Mouse (Mus musculus) forebrain, embryonic 13.5 days (tissue): ENCODE results near the gene Slc22a5. TPM values are rescaled to one million over a fixed set of nuclear protein-coding genes. Genes with fewer than 3 reads are reported as not detected.

Experiments
- ATAC-seq: fragments of 200-750 bp; cut with Nextera tagmentation; 2 replicates; pipeline ENCODE4 v1.8.0; 2017
- H3K27ac ChIP-seq: fragments of 300-500 bp; sonication (generic); 2 replicates; pipeline ENCODE4 v1.5.1; 2015; ENCODE audit warnings: inconsistent platforms, mild to moderate bottlenecking, moderate library complexity
- H3K27me3 ChIP-seq: fragments of 300-500 bp; sonication (generic); 2 replicates; pipeline ENCODE4 v1.6.1; 2015; ENCODE audit warnings: mild to moderate bottlenecking, inconsistent platforms
- H3K36me3 ChIP-seq: fragments of 300-500 bp; sonication (generic); 2 replicates; pipeline ENCODE4 v1.6.1; 2015; ENCODE audit warnings: mild to moderate bottlenecking, inconsistent platforms; ENCODE audit not compliant: poor library complexity, severe bottlenecking
- H3K4me1 ChIP-seq: fragments of 300-500 bp; sonication (generic); 2 replicates; pipeline ENCODE4 v1.6.1; 2015; ENCODE audit warnings: inconsistent platforms
- H3K4me2 ChIP-seq: fragments of 300-500 bp; sonication (generic); 2 replicates; pipeline ENCODE4 v1.6.1; 2015; ENCODE audit warnings: inconsistent platforms, mild to moderate bottlenecking, moderate library complexity
- H3K4me3 ChIP-seq: fragments of 300-500 bp; sonication (generic); 2 replicates; pipeline ENCODE4 v1.5.1; 2015; ENCODE audit warnings: mild to moderate bottlenecking, inconsistent platforms
- H3K9ac ChIP-seq: fragments of 300-500 bp; sonication (generic); 2 replicates; pipeline ENCODE4 v1.6.1; 2015; ENCODE audit warnings: mild to moderate bottlenecking, inconsistent platforms
- H3K9me3 ChIP-seq: fragments of 300-500 bp; sonication (generic); replicated peaks from 2 replicates; pipeline ENCODE4 v1.6.1; 2016; ENCODE audit warnings: inconsistent platforms
- WGBS: fragments of 180-500 bp; shearing (Covaris S2); methylation state at CpG from one replicate; pipeline ENCODE4 v1.1.7; 2015; 5-methylcytosine and 5-hydroxymethylcytosine counted together
- polyA plus RNA-seq: library from polyadenylated mRNA; unstranded; fragments of >200 nt; fragmentation: Nextera tagmentation; extraction: Ambion mirVana; gene quantifications from 2 replicates; pipeline ENCODE4 v1.2.1, GENCODE M21; 2015

Slc22a5 gene
- polyA plus RNA-seq, 1 experiment from 2014 or later, result 6.9 TPM

DNA sequence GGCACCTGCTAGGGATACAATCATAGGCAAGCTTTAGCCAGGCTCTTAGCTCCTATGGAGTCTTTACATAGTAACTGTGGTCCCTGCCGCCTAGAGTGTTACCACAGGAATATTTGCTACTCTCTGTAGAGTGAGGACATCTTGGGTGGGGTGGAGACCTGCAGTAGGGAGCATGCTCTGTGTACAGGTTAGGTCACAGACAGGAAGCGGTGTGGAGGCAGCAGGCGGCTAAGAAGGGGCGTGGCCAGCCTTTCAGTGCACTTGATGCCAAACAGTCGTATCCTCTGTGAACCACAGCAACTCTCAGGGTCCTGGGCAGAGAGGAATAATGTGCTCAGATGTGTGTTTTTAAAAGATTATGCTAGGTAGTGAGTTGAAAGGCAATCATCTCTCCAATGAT, 39.7 kb downstream of the Slc22a5 start:
- Histone ChIP-seq H3K4me2 (no peak overlapping the region), H3K4me1 (no peaks in the 10 kb centered on the region), H3K27ac (no peak overlapping the region), H3K27me3 (no peaks in the 10 kb centered on the region), H3K9me3 (no peaks in the 10 kb centered on the region), H3K36me3 (no peaks in the 10 kb centered on the region), H3K9ac (no peak overlapping the region), H3K4me3 (no peak overlapping the region)
- no peak for ATAC-seq
- WGBS, result 35% methylated on average over 5 of the region's 5 CpGs

DNA sequence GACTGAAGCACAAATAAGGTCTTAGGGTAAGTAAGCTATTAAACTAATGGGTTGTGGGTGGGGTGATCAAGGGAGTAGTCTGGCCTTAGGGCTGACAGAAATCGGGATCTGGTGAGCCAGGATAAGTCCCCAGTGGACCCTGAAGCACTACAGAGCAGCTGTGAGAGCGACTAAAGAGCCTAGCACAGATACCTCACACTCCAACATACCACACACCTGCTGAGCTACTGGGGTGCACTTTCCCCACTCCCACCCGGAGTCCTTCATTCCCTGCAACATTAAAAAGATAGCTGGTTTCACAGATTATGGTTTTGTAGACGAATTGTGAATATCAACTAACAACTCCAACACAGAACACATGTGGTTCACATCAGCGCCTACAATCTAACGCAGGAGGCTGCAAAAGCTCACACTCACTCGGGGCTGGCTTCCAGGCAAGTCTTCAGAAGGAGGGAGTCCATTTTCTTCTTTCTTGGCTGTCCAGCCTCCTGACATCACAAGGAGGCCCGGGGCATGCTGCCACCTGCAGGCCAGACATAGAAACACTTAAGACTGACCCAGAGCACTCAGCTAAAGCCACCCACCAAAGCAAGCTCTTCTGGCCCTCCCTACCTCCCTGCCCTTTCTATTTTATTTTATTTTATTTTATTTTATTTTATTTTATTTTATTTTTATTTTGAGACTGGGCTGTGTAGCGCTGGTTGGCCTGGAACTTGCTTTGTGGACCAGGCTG, 41.7 kb downstream of the Slc22a5 start:
- Histone ChIP-seq H3K27me3 (no peaks in the 10 kb centered on the region), H3K4me3 (no peak overlapping the region), H3K27ac (no peak overlapping the region), H3K4me2 (no peak overlapping the region), H3K9me3 (no peaks in the 10 kb centered on the region), H3K4me1 (no peaks in the 10 kb centered on the region), H3K9ac (no peak overlapping the region), H3K36me3 (no peaks in the 10 kb centered on the region)
- WGBS, result 35% methylated on average over 9 of the region's 9 CpGs
- ATAC-seq, result peak; percentile 63; the same call in 1 of the 2 replicates

GRCm38 (mm10) chr11:53845680-53846079, 45.8 kb downstream of the Slc22a5 start:
- H3K9ac ChIP-seq, result no peak overlapping the region
- whole genome bisulfite sequencing, result 86% methylated on average over 6 of the region's 6 CpGs
- no peaks in the 10 kb centered on the region for H3K36me3 ChIP-seq
- no peak overlapping the region for H3K27ac ChIP-seq
- no peak overlapping the region for H3K4me2 ChIP-seq
- no peak for ATAC-seq
- H3K9me3 ChIP-seq, result no peaks in the 10 kb centered on the region
- H3K27me3 ChIP-seq, result 0 out of 2 replicates have a peak, but pooled peaks cover 3% of the 10 kb centered on the region
- no peak overlapping the region for H3K4me3 ChIP-seq
- H3K4me1 ChIP-seq, result no peaks in the 10 kb centered on the region

- Histone ChIP-seq H3K4me1 (no peaks in the 10 kb centered on the region), H3K27me3 (0 out of 2 replicates have a peak, but pooled peaks cover 3% of the 10 kb centered on the region), H3K4me3 (no peak overlapping the region), H3K27ac (no peak overlapping the region), H3K9me3 (no peaks in the 10 kb centered on the region), H3K4me2 (no peak overlapping the region), H3K9ac (no peak overlapping the region), H3K36me3 (no peaks in the 10 kb centered on the region)
- 77% methylated on average over 10 of the region's 10 CpGs for WGBS
- no peak for ATAC-seq
These were observed 48.4 kb downstream of the Slc22a5 start for GRCm38 (mm10) chr11:53843106-53843505.

DNA sequence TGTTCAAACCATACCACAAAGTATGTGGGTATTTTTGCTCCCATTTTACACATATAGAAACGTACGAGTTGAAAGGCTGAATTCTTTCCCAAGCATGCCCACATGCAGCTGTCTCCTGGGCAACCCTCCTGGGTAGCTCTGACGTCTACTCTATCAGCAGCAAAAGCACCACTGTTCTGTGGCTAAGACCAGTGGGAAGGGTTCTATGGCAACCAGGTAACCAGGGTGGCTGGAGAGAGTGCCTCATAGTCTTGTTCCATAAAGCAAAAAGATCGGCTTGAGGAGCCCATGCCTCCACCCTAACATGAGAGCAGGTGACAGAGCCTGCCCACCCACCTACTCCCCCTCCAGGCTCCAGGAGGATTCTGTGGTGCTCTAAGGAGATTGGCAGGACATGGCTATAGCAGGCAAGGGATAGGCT, 49.3 kb downstream of the Slc22a5 start:
- H3K4me3 ChIP-seq, result no peak overlapping the region
- ATAC-seq, result no peak
- H3K9ac ChIP-seq, result no peak overlapping the region
- no peak overlapping the region for H3K4me2 ChIP-seq
- WGBS, result 60% methylated on average over 4 of the region's 4 CpGs
- no peak overlapping the region for H3K27ac ChIP-seq
- H3K36me3 ChIP-seq, result no peaks in the 10 kb centered on the region
- H3K4me1 ChIP-seq, result no peaks in the 10 kb centered on the region
- 0 out of 2 replicates have a peak, but pooled peaks cover 3% of the 10 kb centered on the region for H3K27me3 ChIP-seq
- H3K9me3 ChIP-seq, result no peaks in the 10 kb centered on the region

DNA sequence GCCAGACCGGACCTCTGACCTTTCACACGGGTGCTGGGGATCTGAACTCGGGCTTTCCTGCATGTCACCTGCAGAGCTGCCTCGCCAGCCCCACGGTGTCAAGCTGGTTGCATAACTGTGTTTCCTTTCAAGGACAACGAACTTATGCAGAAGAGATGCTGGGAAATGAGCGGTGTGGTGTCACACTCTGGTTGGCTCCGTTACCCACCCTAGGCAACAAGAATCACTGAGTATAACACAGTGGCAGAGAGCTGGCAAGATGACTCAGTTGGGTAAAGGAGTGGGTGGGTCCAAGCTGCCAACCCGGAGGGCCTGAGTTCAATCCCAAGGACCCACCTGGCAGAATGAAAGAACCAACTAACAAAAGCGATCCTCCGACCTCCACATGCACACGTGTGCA, 49.9 kb downstream of the Slc22a5 start:
- Histone ChIP-seq H3K27ac (no peak overlapping the region), H3K27me3 (0 out of 2 replicates have a peak, but pooled peaks cover 3% of the 10 kb centered on the region), H3K4me1 (no peaks in the 10 kb centered on the region), H3K9ac (no peak overlapping the region), H3K4me3 (no peak overlapping the region), H3K36me3 (no peaks in the 10 kb centered on the region), H3K4me2 (no peak overlapping the region), H3K9me3 (no peaks in the 10 kb centered on the region)
- 86% methylated on average over 12 of the region's 12 CpGs for WGBS
- ATAC-seq, result no peak

GRCm38 (mm10) chr11:53839663-53840642, 51.5 kb downstream of the Slc22a5 start:
- no peaks in the 10 kb centered on the region for H3K9me3 ChIP-seq
- no peaks in the 10 kb centered on the region for H3K36me3 ChIP-seq
- H3K4me2 ChIP-seq, result no peak overlapping the region
- no peaks in the 10 kb centered on the region for H3K4me1 ChIP-seq
- no peak overlapping the region for H3K9ac ChIP-seq
- WGBS, result 68% methylated on average over 8 of the region's 8 CpGs
- ATAC-seq, result no peak
- H3K27me3 ChIP-seq, result 0 out of 2 replicates have a peak, but pooled peaks cover 3% of the 10 kb centered on the region
- H3K27ac ChIP-seq, result no peak overlapping the region
- H3K4me3 ChIP-seq, result no peak overlapping the region

GRCm38 (mm10) chr11:53839147-53839546, 52.3 kb downstream of the Slc22a5 start:
- no peak for ATAC-seq
- Histone ChIP-seq H3K36me3 (no peaks in the 10 kb centered on the region), H3K9me3 (no peaks in the 10 kb centered on the region), H3K27ac (no peak overlapping the region), H3K4me1 (no peaks in the 10 kb centered on the region), H3K27me3 (0 out of 2 replicates have a peak, but pooled peaks cover 3% of the 10 kb centered on the region), H3K9ac (no peak overlapping the region), H3K4me2 (no peak overlapping the region), H3K4me3 (no peak overlapping the region)
- 82% methylated on average over 6 of the region's 6 CpGs for WGBS

- WGBS, result 91% methylated on average over 5 of the region's 5 CpGs
- H3K4me2 ChIP-seq, result no peak overlapping the region
These were observed 53.7 kb downstream of the Slc22a5 start for GRCm38 (mm10) chr11:53837731-53838130.

DNA sequence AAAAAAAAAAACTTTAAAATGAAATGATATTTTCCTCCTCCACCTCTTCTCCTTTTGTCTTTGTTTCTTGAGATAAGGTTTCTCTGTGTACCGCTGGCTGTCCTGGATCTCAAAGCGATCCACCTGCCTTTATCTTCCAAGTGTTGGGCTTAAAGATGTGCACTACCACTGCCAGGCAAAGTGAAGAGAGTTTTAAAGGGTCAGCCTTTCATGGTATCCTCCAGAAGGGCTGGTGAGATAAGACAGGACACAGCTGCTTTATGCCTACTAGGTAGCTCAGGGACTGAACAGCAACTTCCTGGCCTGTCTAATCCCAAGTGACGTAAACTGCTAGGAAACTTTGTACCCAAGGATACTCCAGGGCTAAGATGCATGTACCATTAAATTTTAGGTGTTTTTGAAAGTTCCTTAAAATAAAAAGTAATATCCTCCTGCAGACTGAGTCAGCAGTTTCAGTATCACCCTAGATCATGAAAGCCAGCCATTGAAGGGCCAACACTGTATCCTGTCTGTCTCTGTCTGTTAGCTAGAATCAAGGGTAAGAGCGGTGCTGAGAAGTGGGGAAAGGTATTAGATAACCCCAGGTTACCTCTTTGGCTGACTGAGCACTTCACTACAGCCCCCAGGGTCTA, 56.0 kb downstream of the Slc22a5 start:
- 94% methylated on average over 4 of the region's 4 CpGs for WGBS
- Histone ChIP-seq H3K9me3 (no peaks in the 10 kb centered on the region), H3K27ac (no peak overlapping the region), H3K4me2 (no peak overlapping the region), H3K9ac (no peak overlapping the region), H3K4me3 (no peak overlapping the region), H3K36me3 (no peaks in the 10 kb centered on the region), H3K27me3 (no peaks in the 10 kb centered on the region), H3K4me1 (no peaks in the 10 kb centered on the region)
- ATAC-seq, result no peak

More at GRCm38 (mm10) chr11:53837731-53838130, 53.7 kb downstream of the Slc22a5 start:
- no peak for ATAC-seq
- H3K27ac ChIP-seq, result no peak overlapping the region
- no peaks in the 10 kb centered on the region for H3K4me1 ChIP-seq
- no peak overlapping the region for H3K9ac ChIP-seq
- H3K27me3 ChIP-seq, result 0 out of 2 replicates have a peak, but pooled peaks cover 3% of the 10 kb centered on the region
- no peaks in the 10 kb centered on the region for H3K9me3 ChIP-seq
- no peaks in the 10 kb centered on the region for H3K36me3 ChIP-seq
- H3K4me3 ChIP-seq, result no peak overlapping the region

- no peak for ATAC-seq
- Histone ChIP-seq H3K4me3 (no peak overlapping the region), H3K4me1 (no peaks in the 10 kb centered on the region), H3K27me3 (no peaks in the 10 kb centered on the region), H3K27ac (no peak overlapping the region), H3K9me3 (no peaks in the 10 kb centered on the region; the same call in 1 of the 2 replicates), H3K36me3 (no peaks in the 10 kb centered on the region), H3K9ac (no peak overlapping the region), H3K4me2 (no peak overlapping the region)
- 86% methylated on average over 4 of the region's 4 CpGs for WGBS
These were observed 66.1 kb downstream of the Slc22a5 start for GRCm38 (mm10) chr11:53825409-53825808.

DNA sequence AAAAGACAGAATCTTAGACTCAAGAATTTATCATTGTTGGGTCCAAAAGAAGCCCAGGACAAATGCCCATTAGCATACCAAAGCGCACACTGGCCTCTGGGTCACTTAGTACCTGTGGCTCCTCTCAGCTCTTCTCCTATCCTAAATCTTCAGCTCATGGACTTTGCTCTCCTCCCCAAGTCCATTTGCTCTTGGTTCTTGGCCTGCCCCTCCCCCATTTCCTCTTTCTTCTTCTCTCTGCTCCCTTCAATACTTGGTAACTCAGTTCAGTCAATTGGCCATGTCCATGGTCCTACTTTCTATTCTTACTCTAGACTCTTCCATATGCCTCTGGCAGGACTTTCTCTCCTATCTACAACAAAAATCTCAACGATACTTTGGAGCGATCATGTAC, 69.5 kb downstream of the Slc22a5 start:
- no peak overlapping the region for H3K9ac ChIP-seq
- no peaks in the 10 kb centered on the region for H3K9me3 ChIP-seq
- no peak overlapping the region for H3K4me2 ChIP-seq
- H3K27ac ChIP-seq, result no peak overlapping the region
- H3K4me3 ChIP-seq, result no peak overlapping the region
- no peak for ATAC-seq
- H3K36me3 ChIP-seq, result no peaks in the 10 kb centered on the region
- 95% methylated on average over 3 of the region's 3 CpGs for WGBS
- no peaks in the 10 kb centered on the region for H3K27me3 ChIP-seq
- H3K4me1 ChIP-seq, result no peaks in the 10 kb centered on the region
